Mouse (Mus musculus): ENCODE measurements around the gene Lancl2.

Gene Lancl2

GRCm38 (mm10) chr6:57768948-57769525 is 66.7 kb downstream of the Lancl2 start:
- WGBS: 85% methylated on average over 7 of the region's 7 CpGs

DNA sequence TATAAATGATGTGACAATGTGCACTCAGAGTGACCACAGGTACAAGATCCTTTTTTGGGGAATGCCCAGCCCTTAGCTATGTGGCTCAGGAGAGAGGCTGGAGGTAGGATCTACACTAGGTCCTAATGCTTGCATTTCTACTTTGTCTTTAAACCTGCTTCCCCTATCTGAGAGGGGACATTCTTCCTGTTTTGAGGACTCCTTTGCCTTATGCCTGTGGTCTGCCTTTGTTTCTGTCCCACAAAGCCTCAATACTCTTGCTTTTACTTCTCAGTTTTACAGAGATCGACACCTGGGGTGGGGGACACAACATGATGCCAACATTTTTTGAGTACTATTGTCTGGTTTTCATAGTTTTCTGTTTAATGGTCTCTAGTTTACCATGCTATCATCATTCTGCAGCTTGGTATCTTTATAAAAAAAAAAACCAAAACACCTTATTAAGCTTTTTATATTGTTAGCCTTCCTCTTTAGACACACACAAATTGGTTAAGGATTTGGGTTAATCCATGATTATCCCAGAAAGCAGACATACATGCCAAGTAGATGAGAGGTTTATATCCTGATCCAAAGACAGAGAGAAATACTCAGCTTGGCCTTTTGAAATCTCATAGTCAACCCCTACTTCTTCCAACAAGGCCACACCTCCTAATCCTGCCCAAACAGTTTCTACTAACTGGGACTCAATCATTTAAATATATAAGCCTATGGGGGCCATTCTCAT is 68.3 kb downstream of the Lancl2 start:
- WGBS: 83% methylated on average over 1 of the region's 1 CpGs

- WGBS: 76% methylated on average over 1 of the region's 1 CpGs
Measured at GRCm38 (mm10) chr6:57773792-57774191, 71.5 kb downstream of the Lancl2 start.

DNA sequence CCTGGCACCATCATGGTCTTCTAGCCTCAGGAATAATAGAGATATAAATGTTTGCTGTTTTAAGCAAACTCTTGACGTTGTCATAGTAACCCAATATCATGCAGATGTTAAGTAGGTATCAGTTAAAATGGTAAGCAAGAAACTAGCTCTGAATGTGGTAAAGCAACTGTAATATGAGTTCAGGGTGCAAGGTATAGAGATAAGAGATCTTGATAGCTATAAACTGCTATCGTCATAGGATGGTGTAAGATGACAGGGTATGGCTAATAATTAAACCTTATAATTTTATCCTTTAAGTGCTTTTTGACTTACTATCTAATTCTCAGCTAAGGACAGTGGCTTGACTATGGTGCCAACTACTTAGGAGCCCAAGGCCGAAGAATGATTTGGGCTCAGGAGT is 78.0 kb downstream of the Lancl2 start:
- WGBS: 93% methylated on average over 3 of the region's 3 CpGs

- WGBS: 48% methylated on average over 1 of the region's 1 CpGs
Measured at GRCm38 (mm10) chr6:57782658-57783057, 80.3 kb downstream of the Lancl2 start.

GRCm38 (mm10) chr6:57784251-57784650 is 81.9 kb downstream of the Lancl2 start:
- WGBS: 80% methylated on average over 1 of the region's 1 CpGs

DNA sequence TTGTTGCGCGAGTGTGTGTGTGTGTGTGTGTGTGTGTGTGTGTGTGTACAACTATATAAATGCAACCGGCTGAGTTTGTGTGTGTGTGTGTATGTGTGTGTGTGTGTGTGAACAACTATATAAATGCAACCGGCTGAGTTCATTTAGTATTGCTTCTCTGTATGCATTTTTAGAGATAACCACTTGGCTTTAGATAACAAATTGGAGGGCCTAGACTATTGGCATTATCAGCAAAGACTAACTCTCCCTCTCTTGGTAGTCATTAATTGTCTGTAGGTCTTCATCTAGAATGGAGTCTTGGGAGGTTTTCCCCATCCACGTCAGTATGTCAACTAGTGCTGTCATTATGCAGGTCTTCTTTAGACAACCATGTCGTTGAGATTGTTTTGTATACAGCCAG is 85.0 kb downstream of the Lancl2 start:
- WGBS: 91% methylated on average over 6 of the region's 6 CpGs

Measured in cerebral cortex, adult 2 months (tissue).